Mouse (Mus musculus) stomach, embryonic 14.5 days (tissue): ENCODE measurements at regions not wholly inside any gene's neighbourhood (a gene's known extent, or its start where the extent isn't known, plus 50 kb on each side); places are given as distances from the start of the nearest gene placed in this dataset.

ENCODE experiments used
- ATAC-seq: fragments of 200-750 bp; cut with Nextera tagmentation; 2 replicates; pipeline ENCODE4 v1.8.0; 2017; ENCODE audit warnings: low read depth, moderate TSS enrichment; ENCODE audit not compliant: insufficient number of reproducible peaks, insufficient read depth, low FRiP score
- H3K27ac ChIP-seq: fragments of 300-500 bp; sonication (generic); 2 replicates; pipeline ENCODE4 v1.5.1; 2014; ENCODE audit warnings: mild to moderate bottlenecking, low read length, moderate library complexity, mixed read lengths
- H3K27me3 ChIP-seq: fragments of 300-500 bp; sonication (generic); 2 replicates; pipeline ENCODE4 v1.6.1; 2014; ENCODE audit warnings: low read length, control low read depth, mixed read lengths; ENCODE audit not compliant: control insufficient read depth, insufficient read depth
- H3K36me3 ChIP-seq: fragments of 300-500 bp; sonication (generic); 2 replicates; pipeline ENCODE4 v1.6.1; 2014; ENCODE audit warnings: mild to moderate bottlenecking, control low read depth, low read length, moderate library complexity, mixed read lengths; ENCODE audit not compliant: control insufficient read depth, insufficient read depth
- H3K4me1 ChIP-seq: fragments of 300-500 bp; sonication (generic); 2 replicates; pipeline ENCODE4 v1.6.1; 2014; ENCODE audit warnings: low read length, control low read depth, mixed read lengths; ENCODE audit not compliant: control insufficient read depth, insufficient read depth
- H3K4me2 ChIP-seq: fragments of 300-500 bp; sonication (generic); replicated peaks from 2 replicates; pipeline ENCODE4 v1.6.1; 2014; ENCODE audit warnings: low read depth, low read length, control low read depth
- H3K4me3 ChIP-seq: fragments of 300-500 bp; sonication (generic); 2 replicates; pipeline ENCODE4 v1.5.1; 2014; ENCODE audit warnings: low read depth, low read length, control low read depth
- H3K9ac ChIP-seq: fragments of 300-500 bp; sonication (generic); replicated peaks from 2 replicates; pipeline ENCODE4 v1.6.1; 2014; ENCODE audit warnings: low read depth, mild to moderate bottlenecking, control low read depth, low read length, moderate library complexity, mixed read lengths
- H3K9me3 ChIP-seq: fragments of 300-500 bp; sonication (generic); 2 replicates; pipeline ENCODE4 v1.6.1; 2016; ENCODE audit warnings: low read depth, low read length, control low read depth; ENCODE audit not compliant: control insufficient read depth
- WGBS: fragments of 180-500 bp; shearing (Covaris S2); extraction: QIAGEN DNeasy Blood & Tissue Kit; methylation state at CpG from one replicate; pipeline ENCODE4 v1.1.7; 2014; 5-methylcytosine and 5-hydroxymethylcytosine counted together

- Histone ChIP-seq H3K9ac (no peak overlapping the region), H3K27ac (no peak overlapping the region), H3K27me3 (no peaks in the 10 kb centered on the region), H3K9me3 (no peaks in the 10 kb centered on the region), H3K4me2 (no peak overlapping the region), H3K4me3 (no peak overlapping the region), H3K36me3 (no peaks in the 10 kb centered on the region), H3K4me1 (no peaks in the 10 kb centered on the region)
- WGBS: 74% methylated on average over 11 of the region's 11 CpGs
- ATAC-seq: no peak
These were observed 83.2 kb upstream of the Wnt4 start for GRCm38 (mm10) chr4:137194106-137194505.

GRCm38 (mm10) chr4:137190625-137191024 is 86.7 kb upstream of the Wnt4 start:
- Histone ChIP-seq H3K4me3 (no peak overlapping the region), H3K9me3 (no peaks in the 10 kb centered on the region), H3K36me3 (no peaks in the 10 kb centered on the region), H3K4me1 (no peaks in the 10 kb centered on the region), H3K9ac (no peak overlapping the region), H3K27ac (no peak overlapping the region), H3K4me2 (no peak overlapping the region), H3K27me3 (no peaks in the 10 kb centered on the region)
- ATAC-seq: no peak
- WGBS: 81% methylated on average over 10 of the region's 10 CpGs

- H3K9ac ChIP-seq: no peak overlapping the region
- no peaks in the 10 kb centered on the region for H3K36me3 ChIP-seq
- no peak overlapping the region for H3K4me2 ChIP-seq
- WGBS: 94% methylated on average over 4 of the region's 4 CpGs
- H3K27ac ChIP-seq: no peak overlapping the region
- no peak for ATAC-seq
- no peaks in the 10 kb centered on the region for H3K27me3 ChIP-seq
- H3K4me3 ChIP-seq: no peak overlapping the region
- no peaks in the 10 kb centered on the region; the same call in 1 of the 2 replicates for H3K4me1 ChIP-seq
- no peaks in the 10 kb centered on the region for H3K9me3 ChIP-seq
These were observed 87.5 kb upstream of the Wnt4 start for GRCm38 (mm10) chr4:137189801-137190200.

- ATAC-seq: no peak
These were observed 88.2 kb upstream of the Wnt4 start for GRCm38 (mm10) chr4:137189058-137189457.

GRCm38 (mm10) chr4:137187592-137187991 is 89.7 kb upstream of the Wnt4 start:
- Histone ChIP-seq H3K4me2 (no peak overlapping the region), H3K27ac (no peak overlapping the region), H3K9ac (no peak overlapping the region), H3K36me3 (no peaks in the 10 kb centered on the region), H3K4me1 (peaks cover 12% of the 10 kb centered on the region), H3K4me3 (no peak overlapping the region), H3K27me3 (no peaks in the 10 kb centered on the region), H3K9me3 (no peaks in the 10 kb centered on the region)
- 60% methylated on average over 3 of the region's 3 CpGs for WGBS
- ATAC-seq: no peak

More at GRCm38 (mm10) chr4:137189058-137189457, 88.2 kb upstream of the Wnt4 start:
- no peaks in the 10 kb centered on the region for H3K36me3 ChIP-seq
- no peak overlapping the region for H3K9ac ChIP-seq
- 58% methylated on average over 6 of the region's 6 CpGs for WGBS
- no peaks in the 10 kb centered on the region for H3K27me3 ChIP-seq
- H3K4me3 ChIP-seq: no peak overlapping the region
- no peak overlapping the region for H3K4me2 ChIP-seq
- H3K4me1 ChIP-seq: peaks cover 7% of the 10 kb centered on the region
- H3K9me3 ChIP-seq: no peaks in the 10 kb centered on the region
- no peak overlapping the region for H3K27ac ChIP-seq

- Histone ChIP-seq H3K4me2 (no peak overlapping the region), H3K27me3 (no peaks in the 10 kb centered on the region), H3K36me3 (no peaks in the 10 kb centered on the region), H3K27ac (no peak overlapping the region), H3K4me1 (peaks cover 12% of the 10 kb centered on the region), H3K9ac (no peak overlapping the region), H3K9me3 (no peaks in the 10 kb centered on the region), H3K4me3 (no peak overlapping the region)
- ATAC-seq: no peak
- 84% methylated on average over 9 of the region's 9 CpGs for WGBS
These were observed 90.2 kb upstream of the Wnt4 start for GRCm38 (mm10) chr4:137187051-137187450.

- WGBS: 82% methylated on average over 4 of the region's 4 CpGs
- Histone ChIP-seq H3K4me3 (no peak overlapping the region), H3K4me2 (no peak overlapping the region), H3K4me1 (peaks cover 12% of the 10 kb centered on the region), H3K36me3 (no peaks in the 10 kb centered on the region), H3K9me3 (no peaks in the 10 kb centered on the region), H3K27me3 (no peaks in the 10 kb centered on the region), H3K27ac (no peak overlapping the region), H3K9ac (no peak overlapping the region)
- ATAC-seq: no peak
These were observed 92.3 kb upstream of the Wnt4 start for GRCm38 (mm10) chr4:137185001-137185400.

- H3K27ac ChIP-seq: peak overlapping the region; percentile 4; the same call in 1 of the 2 replicates
- ATAC-seq: no peak
These were observed 94.0 kb upstream of the Wnt4 start for GRCm38 (mm10) chr4:137183181-137183850.

GRCm38 (mm10) chr4:137182547-137182946 is 94.7 kb upstream of the Wnt4 start:
- Histone ChIP-seq H3K27me3 (no peaks in the 10 kb centered on the region), H3K4me3 (no peak overlapping the region), H3K4me1 (peaks cover 12% of the 10 kb centered on the region), H3K9me3 (no peaks in the 10 kb centered on the region), H3K36me3 (no peaks in the 10 kb centered on the region), H3K4me2 (no peak overlapping the region), H3K9ac (no peak overlapping the region), H3K27ac (no peak overlapping the region)
- 63% methylated on average over 14 of the region's 14 CpGs for WGBS
- ATAC-seq: no peak

More at GRCm38 (mm10) chr4:137183181-137183850, 94.0 kb upstream of the Wnt4 start:
- Histone ChIP-seq H3K4me3 (no peak overlapping the region), H3K9me3 (no peaks in the 10 kb centered on the region), H3K36me3 (no peaks in the 10 kb centered on the region), H3K4me1 (peaks cover 12% of the 10 kb centered on the region), H3K9ac (no peak overlapping the region), H3K4me2 (no peak overlapping the region), H3K27me3 (no peaks in the 10 kb centered on the region)
- WGBS: 48% methylated on average over 10 of the region's 10 CpGs
